Mouse (Mus musculus) stomach, postnatal 0 days (tissue): Measurements from ENCODE around the gene Boc.

Experiments used
- CTCF ChIP-seq: IDR thresholded peaks from 2 replicates; pipeline ENCODE4 v1.5.1; 2016; ENCODE audit warnings: antibody characterized with exemption, low read depth, mild to moderate bottlenecking, moderate library complexity
- EP300 ChIP-seq: optimal IDR thresholded peaks from 2 replicates; pipeline ENCODE3; 2016; ENCODE audit warnings: antibody characterized with exemption

- TF ChIP-seq CTCF (no peak), EP300 (no peak)
Observed at GRCm38 (mm10) chr16:44606643-44607042, 47.9 kb upstream of the Boc start.
